Mouse (Mus musculus) liver, adult 2 months (tissue): ENCODE data around the gene Trpm1.

Experiments used
- CTCF ChIP-seq: fragments of 200-500 bp; IDR thresholded peaks from 2 replicates; pipeline ENCODE4 v1.5.1; 2011; ENCODE audit warnings: low read depth, low read length, control low read depth
- POLR2A ChIP-seq: fragments of 200-500 bp; IDR thresholded peaks from 2 replicates; pipeline ENCODE4 v1.6.1; 2011; ENCODE audit warnings: low read length, control low read depth; ENCODE audit not compliant: insufficient read depth; ENCODE audit errors: extremely low read depth

DNA sequence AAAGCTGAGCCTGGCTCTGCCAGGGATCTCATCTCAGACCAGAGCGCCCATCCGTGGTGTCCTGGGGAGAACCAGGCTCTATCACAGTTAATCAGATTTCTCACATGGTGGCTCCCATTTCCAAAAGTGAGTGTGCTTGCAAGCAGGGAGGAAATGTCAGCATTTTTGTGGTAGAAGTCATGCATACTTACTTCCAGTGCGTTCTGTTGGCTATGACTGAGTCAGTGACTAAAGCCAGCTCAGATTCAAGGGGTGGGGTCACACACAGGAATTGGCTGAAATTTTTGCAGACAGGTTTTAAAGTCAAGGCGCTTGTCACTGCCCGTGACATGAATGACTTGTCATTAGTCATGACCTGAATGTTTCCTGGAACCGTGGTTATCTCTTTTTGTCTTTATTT is 123.3 kb downstream of the Trpm1 start:
- TF ChIP-seq CTCF: no peak
- TF ChIP-seq POLR2A: no peak
